Mouse (Mus musculus) thymus, adult 2 months (tissue): ENCODE data around the gene Ypel1.

ENCODE experiments used
- CTCF ChIP-seq: fragments of 200-500 bp; IDR thresholded peaks from 2 replicates; pipeline ENCODE4 v1.5.1; 2012; ENCODE audit warnings: mild to moderate bottlenecking, control low read depth, low read length, moderate library complexity, borderline replicate concordance; ENCODE audit not compliant: control insufficient read depth, poor library complexity, insufficient read depth; ENCODE audit errors: extremely low read depth
- POLR2A ChIP-seq: fragments of 200-500 bp; IDR thresholded peaks from 2 replicates; pipeline ENCODE4 v1.6.1; 2012; ENCODE audit warnings: mild to moderate bottlenecking, low read length, control low read depth, moderate library complexity; ENCODE audit not compliant: control insufficient read depth, poor library complexity, insufficient read depth; ENCODE audit errors: extremely low read depth

- TF ChIP-seq POLR2A: no peak
- TF ChIP-seq CTCF: no peak
Observed at GRCm38 (mm10) chr16:17033754-17034153, 35.7 kb upstream of the Ypel1 start.
